Mouse (Mus musculus): Measurements from ENCODE around the gene Fam71f2.

Fam71f2 gene

DNA sequence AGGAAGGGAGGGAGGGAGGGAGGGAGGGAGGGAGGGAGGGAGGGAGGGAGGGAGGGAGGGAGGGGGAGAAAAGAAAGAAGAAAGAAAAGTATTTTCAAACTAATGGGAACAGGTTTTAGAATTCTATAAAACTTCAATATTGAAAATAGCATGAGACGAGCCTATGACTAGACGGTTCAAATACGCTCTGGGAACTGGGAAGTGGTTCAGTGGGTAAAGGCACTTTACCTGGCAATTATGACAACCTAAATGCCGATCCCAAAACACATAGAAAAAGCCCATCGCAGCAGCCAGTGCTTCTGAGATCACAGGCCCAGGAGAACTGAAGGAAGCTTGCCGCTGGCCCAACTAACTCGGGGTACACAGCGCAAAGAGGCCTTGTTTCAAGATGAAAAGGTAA is at the start of gene Fam71f2:
TSS of gene Fam71f2 (plus strand) at position 301 of the 400 bp plus-strand sequence.
- in situ Hi-C loops (cut with MboI) = loop anchor here (5.0 kb wide), 1 partner anchor 37 kb away; no protein-coding TSS in a partner anchor

DNA sequence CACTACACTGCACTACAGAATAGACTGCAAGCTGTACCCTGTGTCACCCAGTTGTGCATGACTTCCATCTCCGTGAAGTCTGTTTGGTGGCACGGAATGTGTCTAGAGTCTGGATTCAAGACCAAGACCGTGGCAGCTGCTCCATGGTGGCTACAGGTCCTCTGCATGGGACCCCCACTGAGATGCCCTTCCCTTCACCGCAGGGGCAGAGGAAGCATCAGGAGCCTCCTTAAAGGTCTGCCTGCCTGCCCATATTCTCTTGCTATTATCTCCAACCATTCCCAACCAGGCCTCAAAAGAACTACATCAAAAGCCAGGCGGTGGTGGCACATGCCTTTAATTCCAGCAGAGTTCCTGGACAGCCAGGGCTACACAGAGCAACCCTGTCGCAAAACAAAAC is 49.0 kb upstream of the Fam71f2 start:
- in situ Hi-C loops (cut with MboI) = no loop called here

DNA sequence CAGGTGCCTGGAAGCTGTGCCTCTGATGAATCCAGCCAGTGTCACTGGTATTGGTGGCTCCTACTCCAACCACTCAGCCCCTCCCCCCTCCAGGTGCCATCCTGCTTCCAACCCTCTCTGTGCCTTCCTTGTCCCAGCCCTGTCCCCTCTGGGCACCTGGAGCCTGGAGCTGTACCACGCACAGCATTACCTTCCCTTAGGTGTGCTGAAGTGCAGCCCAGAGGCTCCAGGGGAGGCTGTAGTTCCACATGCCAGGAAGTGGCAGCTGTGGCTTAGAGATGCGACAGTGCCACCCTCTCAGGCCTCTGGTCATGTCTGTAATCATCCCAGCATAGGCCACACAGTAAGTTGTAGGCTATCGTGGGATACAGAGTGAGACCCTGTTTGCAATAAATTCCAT is 47.6 kb upstream of the Fam71f2 start:
- in situ Hi-C loops (cut with MboI) = no loop called here

DNA sequence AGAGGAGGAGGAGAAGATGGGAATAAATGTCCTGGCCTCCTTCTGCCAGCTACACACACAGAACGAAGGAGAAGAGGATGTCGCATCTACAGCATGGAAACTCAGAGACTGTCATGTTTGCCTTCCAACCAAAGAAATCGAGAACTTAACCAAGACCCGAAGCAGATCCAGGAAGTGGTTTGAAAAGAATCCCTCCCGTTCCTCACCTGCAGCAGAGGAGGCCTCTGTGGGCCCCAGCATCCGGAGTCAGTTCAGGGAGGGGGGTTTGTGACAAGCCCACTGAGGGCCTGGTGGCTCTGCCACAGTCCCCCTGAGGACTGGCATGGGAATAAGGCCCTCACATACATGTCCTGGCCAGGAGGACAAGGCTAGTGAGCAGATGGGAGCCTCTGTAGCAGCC is 47.1 kb upstream of the Fam71f2 start:
- in situ Hi-C loops (cut with MboI) = no loop called here

DNA sequence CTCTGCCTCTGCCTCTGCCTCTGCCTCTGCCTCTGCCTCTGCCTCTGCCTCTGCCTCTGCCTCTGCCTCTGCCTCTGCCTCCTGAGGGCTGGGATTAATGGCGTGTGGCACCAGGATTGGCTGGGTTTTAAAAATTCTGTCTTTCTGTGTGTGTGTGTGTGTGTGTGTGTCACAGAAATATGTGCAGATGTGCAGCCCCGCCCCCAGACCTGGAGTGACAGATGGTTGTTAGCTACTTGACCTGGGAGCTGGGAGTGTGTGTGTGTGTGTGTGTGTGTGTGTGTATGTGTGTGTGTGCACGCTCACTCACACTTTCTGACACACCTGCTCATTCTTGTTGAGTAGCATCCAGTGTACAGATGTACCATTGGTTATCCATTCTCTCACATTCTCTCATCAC is 45.7 kb upstream of the Fam71f2 start:
- in situ Hi-C loops (cut with MboI) = no loop called here

DNA sequence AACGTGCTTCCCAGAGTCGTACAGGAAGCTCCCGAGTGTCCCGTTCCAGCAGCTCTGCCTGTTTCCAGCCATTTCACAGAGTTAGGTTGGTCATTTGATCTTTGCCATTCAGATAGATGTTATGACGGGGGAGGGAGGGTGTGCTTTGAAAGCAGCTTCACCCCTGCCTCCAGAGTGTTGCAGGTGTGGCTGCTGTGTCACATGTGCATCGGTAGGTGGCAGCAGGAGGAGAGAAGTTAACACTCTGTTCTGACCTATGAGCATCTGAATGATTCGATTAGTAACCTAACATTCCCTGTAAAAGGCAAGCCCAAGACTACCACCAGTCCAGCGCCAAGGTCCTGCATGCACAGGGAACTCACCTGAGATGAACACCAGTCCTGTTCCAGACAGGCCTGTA is 45.1 kb upstream of the Fam71f2 start:
- in situ Hi-C loops (cut with MboI) = no loop called here

DNA sequence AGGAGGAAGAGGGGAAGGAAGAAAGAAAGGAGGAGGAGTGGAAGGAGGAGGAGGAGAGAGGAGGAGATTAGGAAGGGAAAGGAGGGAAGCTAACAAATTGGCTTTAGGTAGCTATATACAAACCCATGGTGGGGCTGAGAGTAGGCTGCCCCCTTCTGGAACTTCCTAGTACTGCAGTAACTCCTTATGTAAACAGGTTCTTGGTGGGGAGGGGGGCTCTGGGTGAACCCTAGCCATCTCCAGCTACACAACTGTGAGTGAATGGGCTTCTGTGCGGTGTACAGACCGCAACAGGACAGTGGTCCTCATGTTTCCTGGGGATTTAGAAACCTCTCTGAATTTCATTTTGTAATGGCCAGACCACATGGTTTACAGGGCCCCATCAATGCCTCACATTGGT is 38.6 kb upstream of the Fam71f2 start:
- in situ Hi-C loops (cut with MboI) = loop anchor here (5.0 kb wide), 2 partner anchors 36 to 39 kb away; partner anchors contain the start of gene Fam71f2

DNA sequence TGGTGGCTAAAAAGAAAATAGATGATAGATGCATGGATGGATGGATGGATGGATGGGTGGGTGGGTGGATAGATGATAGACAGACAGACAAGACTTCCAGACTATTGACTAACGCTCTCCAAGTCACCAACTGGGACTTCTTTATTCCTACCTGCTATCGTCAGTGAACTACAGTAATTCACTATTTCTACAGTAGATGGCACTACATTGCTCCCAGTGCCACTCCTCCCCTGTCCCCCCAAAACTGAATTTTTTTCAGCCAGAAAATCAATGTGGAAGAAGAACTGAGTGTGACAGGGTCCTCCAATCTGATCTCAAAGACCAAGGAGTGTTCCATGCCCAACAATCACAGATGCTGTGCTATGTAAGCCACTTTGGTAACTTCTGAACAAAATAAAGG is 37.7 kb upstream of the Fam71f2 start:
- in situ Hi-C loops (cut with MboI) = loop anchor here (5.0 kb wide), 2 partner anchors 36 to 39 kb away; partner anchors contain the start of gene Fam71f2

DNA sequence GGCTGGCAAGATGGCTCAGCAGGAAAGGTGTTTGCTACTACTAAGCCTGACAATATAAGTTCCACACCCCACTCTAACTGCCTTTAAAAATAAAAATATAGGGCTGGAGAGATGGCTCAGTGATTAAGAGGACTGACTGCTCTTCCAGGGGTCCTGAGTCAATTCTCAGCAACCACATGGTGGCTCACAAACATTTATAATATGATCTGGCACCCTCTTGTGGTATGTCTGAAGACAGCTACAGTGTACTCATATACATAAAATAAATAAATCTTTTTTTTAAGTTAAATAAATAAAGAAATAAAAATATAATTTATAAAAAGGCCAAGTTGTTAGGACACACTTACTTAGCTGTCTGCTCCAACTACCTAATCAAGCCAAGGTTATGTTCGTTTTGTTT is 37.1 kb upstream of the Fam71f2 start:
- in situ Hi-C loops (cut with MboI) = loop anchor here (5.0 kb wide), 2 partner anchors 35 to 40 kb away; partner anchors contain the start of gene Fam71f2

DNA sequence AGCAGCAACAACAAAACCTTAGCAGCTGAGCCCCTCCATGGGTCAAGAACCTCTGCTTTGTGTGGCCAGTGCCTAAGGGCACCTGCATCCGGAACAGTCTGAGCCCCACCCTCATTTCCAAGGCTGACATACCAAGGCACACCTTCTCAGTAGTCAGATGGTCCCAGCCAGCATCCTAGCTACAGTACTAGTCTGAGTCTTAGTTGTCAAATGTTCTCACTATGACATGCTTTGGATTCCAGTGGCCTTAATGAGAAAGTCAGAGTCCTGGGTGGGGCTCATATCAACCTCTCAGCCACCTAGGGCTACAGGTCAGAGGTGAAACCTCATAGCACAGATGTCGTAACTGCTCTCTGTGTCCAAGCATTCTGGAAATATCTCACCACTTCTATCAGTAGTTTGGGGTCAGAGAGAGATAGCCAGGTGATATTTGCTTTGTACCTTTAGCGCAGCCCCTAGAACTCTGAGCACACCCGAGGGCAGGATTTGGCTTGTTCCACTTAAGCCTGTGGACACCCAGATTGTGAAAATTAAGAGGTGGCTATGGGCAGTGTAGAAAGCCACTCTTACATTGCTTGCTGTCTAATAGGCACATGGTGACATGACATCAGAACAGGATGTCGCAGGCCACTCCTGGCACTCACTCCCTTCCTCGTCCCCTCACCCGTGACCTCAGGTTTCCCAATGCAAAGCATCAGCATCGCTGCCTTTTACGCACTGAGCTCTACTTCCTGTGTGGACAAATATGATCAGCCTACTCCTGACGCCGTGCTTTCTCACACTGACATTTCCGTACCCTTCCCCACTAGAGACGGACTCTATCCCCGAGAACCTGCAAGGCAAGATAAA is 33.9 kb upstream of the Fam71f2 start:
- in situ Hi-C loops (cut with MboI) = no loop called here

DNA sequence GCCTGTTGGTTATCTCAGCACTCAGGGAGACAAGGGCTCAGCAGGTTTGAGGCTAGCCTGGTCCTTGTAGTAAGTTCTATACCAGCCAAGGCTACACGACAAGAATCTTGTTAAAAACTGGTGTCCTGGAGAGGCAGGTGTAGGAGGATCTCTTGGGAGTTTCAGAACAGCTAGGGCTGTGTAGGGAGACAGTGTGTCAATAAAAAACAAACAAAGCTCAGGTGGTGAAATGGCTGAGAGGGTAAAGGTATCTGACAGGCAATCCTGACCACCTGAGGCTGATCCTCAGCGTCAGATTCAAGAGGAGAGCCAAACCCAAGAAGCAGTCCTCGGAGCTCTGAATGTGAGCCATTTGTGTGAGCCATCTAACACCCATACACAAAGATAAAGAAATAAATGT is 33.2 kb upstream of the Fam71f2 start:
- in situ Hi-C loops (cut with MboI) = no loop called here

DNA sequence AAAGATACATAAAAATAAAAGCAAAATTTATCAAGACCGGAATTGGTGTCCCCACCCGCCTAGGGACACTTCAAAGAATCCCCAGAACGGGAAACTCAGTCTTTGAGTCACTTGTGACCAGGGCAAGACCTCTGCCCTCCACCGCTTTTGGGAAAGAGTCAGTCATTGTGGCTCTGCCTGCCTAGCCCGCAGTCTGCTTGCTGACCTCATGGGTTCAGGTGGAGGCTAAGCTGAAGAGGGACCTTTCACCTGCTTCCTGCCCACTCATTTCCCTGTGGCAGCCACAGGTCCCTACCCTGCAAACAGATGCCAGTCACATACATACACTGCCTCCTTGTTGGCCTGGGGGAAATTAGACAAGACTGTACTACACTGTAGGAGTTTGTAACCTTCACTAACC is 32.8 kb upstream of the Fam71f2 start:
- in situ Hi-C loops (cut with MboI) = no loop called here

DNA sequence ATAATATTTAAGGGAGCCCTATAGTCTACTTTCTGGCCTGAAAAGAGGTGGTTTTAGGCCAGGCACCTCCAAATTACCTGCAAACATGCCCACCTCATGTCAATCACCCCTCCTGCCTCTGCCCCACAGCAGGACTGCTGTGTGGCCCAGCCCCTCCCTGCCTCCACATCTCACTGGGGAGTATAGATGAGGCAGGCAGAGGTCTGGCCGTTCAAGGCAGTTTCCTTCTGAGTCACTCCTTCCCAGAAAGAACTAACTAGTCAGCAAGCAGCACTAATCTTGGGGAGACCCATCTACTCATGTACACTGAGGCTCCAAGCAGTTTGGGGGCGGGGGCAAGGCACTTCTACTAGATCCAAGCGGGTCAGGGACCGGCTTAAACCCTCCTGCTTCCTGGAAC is 32.3 kb upstream of the Fam71f2 start:
- in situ Hi-C loops (cut with MboI) = no loop called here

DNA sequence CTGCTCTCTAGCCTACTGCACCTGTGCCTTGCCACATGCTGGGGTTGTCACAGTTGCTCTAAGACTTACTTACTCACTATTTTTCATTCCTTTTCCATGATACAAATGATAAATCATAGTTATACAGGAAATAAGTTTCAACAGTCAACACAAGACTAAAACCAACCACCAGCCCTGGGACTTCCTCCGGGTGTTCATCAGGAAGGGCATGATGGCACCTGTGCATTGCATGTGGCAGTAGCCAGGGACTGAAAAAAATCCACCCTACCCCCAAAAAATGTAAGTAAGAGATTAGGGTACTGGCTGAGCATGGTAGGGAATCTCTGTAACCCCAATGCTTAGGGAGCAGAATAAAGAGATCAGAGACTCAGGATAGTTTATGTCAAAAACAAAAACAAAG is 20.0 kb upstream of the Fam71f2 start:
- in situ Hi-C loops (cut with MboI) = no loop called here

DNA sequence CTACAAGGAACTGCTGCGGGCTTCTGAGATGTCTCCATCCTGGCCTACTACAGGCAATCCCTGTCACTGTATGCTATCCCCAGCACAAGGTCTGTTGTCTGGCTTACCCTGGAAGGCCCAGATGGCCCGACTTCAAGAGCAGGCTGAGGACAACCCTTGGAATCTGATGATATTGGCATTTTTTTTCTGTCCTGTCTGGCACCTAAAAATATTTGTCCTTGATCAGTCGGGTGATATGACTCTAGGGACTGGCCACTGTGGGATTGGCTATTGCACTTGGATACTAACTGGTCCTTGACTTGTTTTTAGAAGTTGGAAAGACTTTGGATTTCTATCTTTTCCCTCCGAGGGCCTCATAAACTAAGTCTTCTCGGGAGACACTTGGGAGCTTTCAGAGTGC is 17.6 kb upstream of the Fam71f2 start:
- in situ Hi-C loops (cut with MboI) = no loop called here

DNA sequence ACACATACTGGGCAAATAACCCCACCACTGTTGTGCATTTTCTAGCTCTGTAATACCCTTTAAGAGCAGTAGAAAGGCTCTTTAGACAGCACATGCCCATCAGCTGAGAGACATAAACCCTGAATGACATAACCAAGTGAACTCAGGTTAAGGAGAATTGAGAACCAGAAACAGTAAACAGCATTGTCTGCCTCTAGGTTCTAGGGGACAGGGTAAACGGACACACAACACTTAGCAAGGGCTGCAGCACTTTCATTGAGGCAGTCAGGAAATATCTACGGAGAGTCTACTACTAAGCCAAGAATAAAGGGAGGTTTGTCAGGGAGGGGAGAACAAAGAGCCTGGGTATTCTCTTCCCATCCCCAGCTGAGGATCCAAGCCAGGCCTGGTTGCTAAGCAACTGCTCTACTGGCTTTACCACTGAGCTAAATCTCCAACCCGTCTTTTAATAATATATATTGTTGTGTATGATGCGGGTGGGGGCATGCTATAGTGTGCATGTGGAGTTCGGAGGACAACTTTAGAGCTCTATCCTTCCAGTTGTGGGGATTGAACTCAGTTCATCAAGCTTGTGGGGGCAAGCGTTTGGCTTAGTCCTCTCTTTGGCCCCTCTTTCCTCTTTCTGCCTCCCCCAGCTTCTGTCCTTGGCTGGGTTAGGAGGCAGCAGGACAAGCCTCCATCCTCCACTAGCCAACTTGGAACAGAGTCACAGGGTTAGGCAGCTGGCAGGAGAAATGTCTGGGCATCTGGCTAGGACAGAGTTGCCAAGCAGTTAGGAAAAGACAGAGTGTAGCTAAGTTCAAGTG is 15.5 kb upstream of the Fam71f2 start:
- in situ Hi-C loops (cut with MboI) = no loop called here

DNA sequence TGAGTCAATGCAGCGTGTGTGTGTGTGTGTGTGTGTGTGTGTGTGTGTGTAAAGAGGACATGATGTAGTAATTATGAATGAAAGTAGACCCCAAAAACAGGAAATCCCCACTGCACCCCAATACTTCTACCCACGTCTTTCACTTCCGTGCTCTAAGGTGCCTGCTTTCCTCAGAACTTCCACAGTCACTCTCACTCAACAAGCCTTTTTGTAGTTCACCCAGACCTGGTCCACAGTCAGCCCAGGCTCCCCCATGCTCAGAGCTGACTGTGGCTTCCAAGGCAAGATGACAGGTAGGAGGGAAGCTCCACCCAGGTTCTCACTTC is 15.0 kb upstream of the Fam71f2 start:
- in situ Hi-C loops (cut with MboI) = no loop called here

DNA sequence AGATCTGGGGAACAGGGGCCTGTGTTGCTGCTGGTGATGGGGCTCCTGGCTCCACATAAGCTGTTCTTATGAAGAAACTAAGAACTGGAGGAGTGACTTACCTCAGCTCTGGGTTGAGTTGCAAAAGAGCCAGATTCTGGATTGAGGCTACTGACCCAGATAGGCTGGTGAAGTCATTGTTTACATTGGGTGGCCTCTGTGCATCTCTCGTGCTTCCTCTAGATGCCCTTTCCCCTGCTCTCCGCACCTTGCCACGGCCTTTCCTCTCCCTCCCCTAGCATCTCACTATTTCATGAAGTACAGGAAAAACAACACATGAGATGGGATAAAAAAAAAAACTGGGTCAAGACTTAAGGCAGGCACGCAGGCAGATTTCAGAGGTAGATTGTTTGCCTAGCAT is 12.5 kb upstream of the Fam71f2 start:
- in situ Hi-C loops (cut with MboI) = no loop called here

DNA sequence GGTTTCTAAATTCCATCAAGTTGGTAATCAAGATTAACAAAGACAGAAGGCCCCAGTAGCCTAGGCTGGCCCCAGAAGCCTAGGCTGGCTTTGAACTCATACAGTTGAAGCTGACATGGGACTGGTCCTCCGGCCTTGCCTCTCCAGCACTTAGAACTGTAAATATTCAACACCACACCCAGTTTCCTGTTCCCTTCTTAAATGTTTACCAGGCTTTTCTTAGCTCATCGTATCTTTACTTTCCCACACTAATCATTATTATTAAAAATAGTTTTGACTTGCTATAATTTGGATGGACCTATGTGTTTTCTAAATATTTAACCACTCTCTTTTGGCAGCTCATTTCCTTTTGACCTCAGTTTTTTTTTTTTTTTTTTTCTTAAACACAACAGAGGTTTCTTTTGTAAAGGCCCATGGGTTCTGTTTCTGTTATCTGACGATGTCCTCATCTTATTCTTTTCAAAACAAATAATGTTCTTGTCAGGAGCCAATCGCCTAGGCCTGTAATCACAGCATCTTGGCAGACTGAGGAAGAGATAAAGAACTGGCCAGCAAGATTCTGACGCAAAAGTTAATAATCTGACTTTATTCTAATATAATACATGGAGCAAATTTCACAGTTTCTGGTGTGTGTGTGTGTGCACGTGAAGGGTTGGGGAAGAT is 10.3 kb upstream of the Fam71f2 start:
- in situ Hi-C loops (cut with MboI) = no loop called here

DNA sequence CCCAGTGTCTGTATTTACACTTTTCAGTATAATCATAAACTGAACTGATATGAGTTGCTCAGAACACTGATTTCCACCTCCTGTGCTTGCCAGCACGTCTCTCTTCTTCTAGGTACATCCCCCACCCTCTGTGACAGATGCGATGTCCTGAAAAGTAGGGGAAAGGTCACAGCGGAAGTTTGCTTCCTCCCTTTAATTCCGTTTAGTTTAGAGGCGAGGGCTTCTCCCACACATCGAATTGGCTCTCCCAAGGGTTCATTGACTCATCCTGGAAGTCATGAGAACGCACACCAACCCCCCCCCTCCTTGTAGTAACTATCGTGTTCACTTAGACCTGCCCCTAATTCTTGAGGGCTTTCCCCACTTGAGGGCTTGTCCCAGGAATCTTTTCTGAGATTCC is 8.4 kb upstream of the Fam71f2 start:
- in situ Hi-C loops (cut with MboI) = no loop called here

DNA sequence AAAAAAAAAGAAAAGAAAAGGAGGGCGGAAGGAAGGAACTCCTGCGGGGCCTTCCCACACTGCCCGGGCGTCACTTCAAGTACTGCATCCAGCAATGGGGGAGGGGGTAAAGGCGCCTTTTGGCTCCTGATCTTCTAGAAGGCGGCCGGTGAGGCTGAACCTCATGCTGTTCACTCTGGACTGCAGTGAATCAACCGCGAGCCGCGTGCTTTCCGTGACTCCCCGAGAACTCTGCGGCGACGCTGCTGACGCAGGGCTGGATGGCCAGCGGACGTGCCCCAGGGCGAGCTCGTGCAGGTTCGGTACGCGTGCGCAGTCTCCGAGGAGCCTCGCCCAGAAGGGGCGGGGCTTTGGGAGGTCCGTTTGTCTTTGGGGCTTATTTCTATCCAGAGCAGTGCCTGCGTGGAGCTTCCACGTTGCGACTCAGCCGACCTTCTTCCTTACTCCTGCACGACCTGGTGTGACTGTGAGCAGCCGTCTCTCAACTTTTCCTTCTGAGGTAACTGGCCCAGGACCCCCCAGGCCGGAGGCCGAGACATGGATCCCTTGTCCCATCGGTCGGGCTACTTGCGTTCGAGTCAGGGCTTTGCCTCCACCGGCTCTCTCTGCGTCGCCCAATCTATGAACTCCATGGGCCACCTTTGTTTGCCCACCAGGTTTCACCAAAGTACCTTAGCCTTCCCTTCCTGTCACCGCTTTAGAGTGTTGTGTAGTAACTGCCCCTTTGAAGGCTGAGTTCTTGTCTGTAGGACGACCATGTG is 6.9 kb upstream of the Fam71f2 start, which contains the start of gene Hilpda:
TSS of gene Hilpda (plus strand) at position 177 of the 761 bp plus-strand sequence.
- in situ Hi-C loops (cut with MboI) = no loop called here

DNA sequence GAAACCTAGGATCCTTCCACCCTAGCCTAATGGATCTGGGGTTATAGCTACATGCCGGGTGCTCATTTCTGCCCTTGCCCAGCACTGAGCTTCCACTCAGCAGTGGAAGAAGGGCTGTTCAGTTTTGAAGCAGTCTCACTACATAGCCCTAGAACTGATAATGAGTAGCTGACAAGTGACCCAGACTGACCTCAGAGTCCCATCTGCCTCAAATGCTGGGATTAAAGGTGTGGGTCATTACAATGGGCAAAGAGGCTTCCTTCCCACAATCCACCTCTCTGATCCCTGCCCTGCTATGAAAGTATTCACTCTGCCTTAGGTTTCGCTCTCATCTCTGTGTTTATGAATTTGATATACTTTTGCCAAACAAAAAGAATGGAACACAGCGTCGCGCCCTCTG is 2.6 kb upstream of the Fam71f2 start:
- in situ Hi-C loops (cut with MboI) = loop anchor here (5.0 kb wide), 1 partner anchor 34 kb away; no protein-coding TSS in a partner anchor

Measured in mature B cell (primary cell).